Mouse (Mus musculus) forebrain, embryonic 11.5 days (tissue): ENCODE results near the gene Ciao2a. TPM values are rescaled to one million over a fixed set of nuclear protein-coding genes. Genes with fewer than 3 reads are reported as not detected.
A peak's percentile ranks its signal among the peaks of the same experiment; 100 is the strongest.

Source experiments
- ATAC-seq: fragments of 200-750 bp; cut with Nextera tagmentation; replicated peaks from 2 replicates; pipeline ENCODE4 v1.8.0; 2017; ENCODE audit warnings: moderate TSS enrichment; ENCODE audit not compliant: low FRiP score
- DNase-seq: peaks from one replicate; pipeline ENCODE4 v3.0.0-alpha.2; 2017; ENCODE audit warnings: low spot score
- H3K27ac ChIP-seq: fragments of 300-500 bp; sonication (generic); 2 replicates; pipeline ENCODE4 v1.5.1; 2014; ENCODE audit warnings: low read depth, low read length
- H3K27me3 ChIP-seq: fragments of 300-500 bp; sonication (generic); 2 replicates; pipeline ENCODE4 v1.6.1; 2014; ENCODE audit warnings: mild to moderate bottlenecking, low read length, mixed read lengths; ENCODE audit not compliant: control insufficient read depth, insufficient read depth
- H3K36me3 ChIP-seq: fragments of 300-500 bp; sonication (generic); 2 replicates; pipeline ENCODE4 v1.6.1; 2014; ENCODE audit warnings: mild to moderate bottlenecking, low read length, moderate library complexity, mixed read lengths; ENCODE audit not compliant: control insufficient read depth, insufficient read depth
- H3K4me1 ChIP-seq: fragments of 300-500 bp; sonication (generic); replicated peaks from 2 replicates; pipeline ENCODE4 v1.6.1; 2014; ENCODE audit warnings: low read length, mixed read lengths; ENCODE audit not compliant: control insufficient read depth, insufficient read depth
- H3K4me2 ChIP-seq: fragments of 300-500 bp; sonication (generic); 2 replicates; pipeline ENCODE4 v1.6.1; 2014; ENCODE audit warnings: low read depth, mild to moderate bottlenecking, low read length, moderate library complexity, mixed read lengths; ENCODE audit not compliant: severe bottlenecking
- H3K4me3 ChIP-seq: fragments of 300-500 bp; sonication (generic); 2 replicates; pipeline ENCODE4 v1.5.1; 2014; ENCODE audit warnings: low read depth, low read length
- H3K9ac ChIP-seq: fragments of 300-500 bp; sonication (generic); 2 replicates; pipeline ENCODE4 v1.6.1; 2014; ENCODE audit warnings: low read length
- H3K9me3 ChIP-seq: fragments of 300-500 bp; sonication (generic); 2 replicates; pipeline ENCODE4 v1.6.1; 2016; ENCODE audit warnings: low read length, mixed read lengths; ENCODE audit not compliant: control insufficient read depth
- WGBS: fragments of 180-500 bp; shearing (Covaris S2); extraction: QIAGEN DNeasy Blood & Tissue Kit; methylation state at CpG from one replicate; pipeline ENCODE4 v1.1.7; 2014; 5-methylcytosine and 5-hydroxymethylcytosine counted together
- polyA plus RNA-seq: library from polyadenylated mRNA; unstranded; fragments of >200 nt; fragmentation: Nextera tagmentation; extraction: Ambion mirVana; gene quantifications from 2 replicates; pipeline ENCODE4 v1.2.1, GENCODE M21; 2014

Ciao2a gene
- polyA plus RNA-seq, 1 experiment from 2014 or later = 161 TPM

- Histone ChIP-seq H3K4me1 (peaks cover 4% of the 10 kb centered on the region; the same call in 1 of the 2 replicates), H3K27ac (peak overlapping the region; percentile 72), H3K27me3 (no peaks in the 10 kb centered on the region), H3K36me3 (no peaks in the 10 kb centered on the region), H3K4me2 (peak overlapping the region; percentile 78), H3K9me3 (no peaks in the 10 kb centered on the region), H3K9ac (peak overlapping the region; percentile 86), H3K4me3 (peak overlapping the region; percentile 87)
- DNase-seq (peak; percentile 68), ATAC-seq (peak; percentile 11; the same call in 1 of the 2 replicates)
- 0% methylated on average over 12 of the region's 12 CpGs for WGBS
These were observed 2.3 kb upstream of the Ciao2a start for GRCm38 (mm10) chr9:66124111-66124531.

DNA sequence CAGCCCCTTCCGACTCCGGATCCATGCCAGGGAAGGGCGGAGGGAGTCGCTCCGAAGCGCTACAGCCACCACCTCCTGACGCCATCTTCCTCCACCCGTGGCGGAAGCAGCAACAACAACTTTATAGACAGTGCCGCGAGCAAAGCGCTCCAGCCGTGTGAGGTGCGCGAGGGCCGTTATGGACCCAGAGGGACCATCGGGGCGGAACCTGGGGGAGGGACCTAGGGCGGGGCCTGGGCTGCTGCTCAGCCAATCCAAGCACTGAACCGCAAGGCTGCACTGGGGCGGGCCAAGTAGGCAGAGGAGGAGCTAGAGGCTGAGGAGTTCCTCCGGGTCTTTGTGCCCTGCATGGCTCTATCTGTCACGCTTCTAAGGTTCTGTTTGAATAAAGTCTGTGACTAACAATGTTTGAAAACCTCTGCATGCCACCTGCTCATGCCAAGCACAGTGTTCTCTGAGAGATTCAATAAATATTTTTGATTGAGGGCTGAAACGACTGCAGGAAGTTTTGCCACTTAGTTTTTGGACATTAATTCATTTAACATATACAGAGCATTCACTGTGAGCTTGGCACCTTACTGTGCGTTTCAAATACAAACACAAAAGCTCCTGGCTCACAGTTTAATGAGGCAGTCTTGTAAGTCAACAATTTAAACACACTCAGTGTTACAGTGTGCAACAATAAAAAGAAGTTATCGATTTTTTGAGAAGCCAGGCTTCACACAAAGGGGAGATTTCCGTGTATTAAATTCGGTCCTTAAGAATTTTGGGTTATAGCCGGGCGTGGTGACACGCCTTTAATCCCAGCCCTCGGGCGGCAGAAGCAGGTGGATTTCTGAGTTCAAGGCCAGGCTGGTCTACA is 1.5 kb upstream of the Ciao2a start:
- no peaks in the 10 kb centered on the region for H3K9me3 ChIP-seq
- H3K4me1 ChIP-seq = peaks cover 4% of the 10 kb centered on the region; the same call in 1 of the 2 replicates
- H3K27me3 ChIP-seq = no peaks in the 10 kb centered on the region
- DNase-seq (peak; percentile 99), ATAC-seq (peak; percentile 98)
- H3K4me2 ChIP-seq = peak overlapping the region; percentile 78
- peak overlapping the region; percentile 86 for H3K9ac ChIP-seq
- peak overlapping the region; percentile 87 for H3K4me3 ChIP-seq
- WGBS = 17% methylated on average over 33 of the region's 33 CpGs
- peak overlapping the region; percentile 75 for H3K27ac ChIP-seq
- H3K36me3 ChIP-seq = no peaks in the 10 kb centered on the region

- Histone ChIP-seq H3K9me3 (no peaks in the 10 kb centered on the region), H3K9ac (peak overlapping the region; percentile 6; the same call in 1 of the 2 replicates), H3K36me3 (no peaks in the 10 kb centered on the region), H3K27ac (peak overlapping the region; percentile 75), H3K4me2 (peak overlapping the region; percentile 82), H3K27me3 (no peaks in the 10 kb centered on the region), H3K4me3 (peak overlapping the region; percentile 51), H3K4me1 (peaks cover 4% of the 10 kb centered on the region; the same call in 1 of the 2 replicates)
- DNase-seq = no peak
- no peak for ATAC-seq
- 58% methylated on average over 12 of the region's 12 CpGs for WGBS
These were observed 612 bp upstream of the Ciao2a start for GRCm38 (mm10) chr9:66125543-66126455.

- DNase-seq = no peak
- 58% methylated on average over 6 of the region's 6 CpGs for WGBS
These were observed 759 bp downstream of the Ciao2a start for GRCm38 (mm10) chr9:66127193-66127546.

DNA sequence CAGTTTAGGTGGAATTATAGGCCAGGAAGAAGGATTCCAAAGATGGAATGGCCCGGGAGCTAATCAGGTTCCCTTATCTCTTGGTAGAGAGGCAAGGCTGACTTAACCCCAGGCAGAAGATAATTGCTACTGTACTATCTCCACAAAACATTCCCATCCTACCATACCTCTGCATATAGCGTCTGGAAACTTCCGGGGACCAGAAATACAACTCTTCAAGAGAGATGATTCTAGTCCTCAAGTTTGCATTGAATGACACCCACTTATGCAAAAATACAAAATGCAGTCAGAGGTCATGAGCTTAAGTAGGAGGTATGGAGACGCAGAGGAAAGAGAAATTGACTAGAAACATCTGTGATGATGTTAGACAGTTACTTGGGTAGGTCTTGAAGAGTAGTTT is 1.5 kb downstream of the Ciao2a start:
- Histone ChIP-seq H3K27ac (no peak overlapping the region), H3K9ac (no peak overlapping the region), H3K36me3 (no peaks in the 10 kb centered on the region), H3K9me3 (no peaks in the 10 kb centered on the region), H3K4me3 (no peak overlapping the region), H3K4me2 (peak overlapping the region; percentile 82; the same call in 1 of the 2 replicates), H3K4me1 (peaks cover 4% of the 10 kb centered on the region; the same call in 1 of the 2 replicates), H3K27me3 (no peaks in the 10 kb centered on the region)
- DNase-seq = no peak
- WGBS = 93% methylated on average over 4 of the region's 4 CpGs
- ATAC-seq = no peak

More at GRCm38 (mm10) chr9:66127193-66127546, 759 bp downstream of the Ciao2a start:
- Histone ChIP-seq H3K4me1 (peaks cover 4% of the 10 kb centered on the region; the same call in 1 of the 2 replicates), H3K27me3 (no peaks in the 10 kb centered on the region), H3K9ac (peak overlapping the region; percentile 73), H3K4me3 (peak overlapping the region; percentile 51), H3K9me3 (no peaks in the 10 kb centered on the region), H3K27ac (no peak overlapping the region), H3K4me2 (peak overlapping the region; percentile 82), H3K36me3 (no peaks in the 10 kb centered on the region)
- ATAC-seq = no peak

GRCm38 (mm10) chr9:66131466-66131865 is 5.1 kb downstream of the Ciao2a start:
- no peak for DNase-seq
- WGBS = 96% methylated on average over 2 of the region's 2 CpGs

GRCm38 (mm10) chr9:66135967-66136366 is 9.6 kb downstream of the Ciao2a start:
- H3K4me3 ChIP-seq = no peak overlapping the region
- no peak overlapping the region for H3K9ac ChIP-seq
- no peaks in the 10 kb centered on the region for H3K27me3 ChIP-seq
- ATAC-seq (no peak), DNase-seq (no peak)
- WGBS = 53% methylated on average over 4 of the region's 4 CpGs
- peaks cover 4% of the 10 kb centered on the region; the same call in 1 of the 2 replicates for H3K36me3 ChIP-seq
- H3K4me2 ChIP-seq = no peak overlapping the region
- H3K9me3 ChIP-seq = no peaks in the 10 kb centered on the region
- H3K4me1 ChIP-seq = no peaks in the 10 kb centered on the region
- no peak overlapping the region for H3K27ac ChIP-seq

More at GRCm38 (mm10) chr9:66131466-66131865, 5.1 kb downstream of the Ciao2a start:
- ATAC-seq = no peak
- H3K9ac ChIP-seq = no peak overlapping the region
- no peak overlapping the region for H3K27ac ChIP-seq
- H3K36me3 ChIP-seq = no peaks in the 10 kb centered on the region; the same call in 1 of the 2 replicates
- no peak overlapping the region for H3K4me3 ChIP-seq
- H3K27me3 ChIP-seq = no peaks in the 10 kb centered on the region
- H3K4me2 ChIP-seq = no peak overlapping the region
- no peaks in the 10 kb centered on the region for H3K9me3 ChIP-seq
- no peaks in the 10 kb centered on the region for H3K4me1 ChIP-seq

DNA sequence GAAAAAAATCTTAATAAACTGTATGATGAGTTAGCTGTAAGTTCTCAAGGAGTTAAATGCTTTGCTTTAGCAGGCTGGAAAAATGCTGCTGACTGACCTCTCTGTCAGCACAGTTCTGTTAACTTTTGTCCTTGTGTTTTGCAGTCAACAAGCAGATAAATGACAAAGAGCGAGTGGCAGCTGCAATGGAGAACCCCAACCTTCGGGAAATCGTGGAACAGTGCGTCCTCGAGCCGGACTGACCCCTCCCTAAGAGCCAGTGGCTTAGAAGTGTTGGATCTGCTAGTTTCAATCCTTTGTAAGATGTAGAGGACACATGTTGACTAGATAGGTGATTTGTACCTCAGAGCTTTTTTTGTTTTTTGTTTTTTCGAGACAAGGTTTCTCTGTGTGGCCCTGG is 11.8 kb downstream of the Ciao2a start:
- Histone ChIP-seq H3K4me2 (no peak overlapping the region), H3K4me1 (no peaks in the 10 kb centered on the region), H3K36me3 (peaks cover 4% of the 10 kb centered on the region; the same call in 1 of the 2 replicates), H3K9me3 (no peaks in the 10 kb centered on the region), H3K9ac (no peak overlapping the region), H3K4me3 (no peak overlapping the region), H3K27ac (no peak overlapping the region), H3K27me3 (no peaks in the 10 kb centered on the region)
- ATAC-seq (no peak), DNase-seq (no peak)
- WGBS = 94% methylated on average over 7 of the region's 7 CpGs
